Mouse (Mus musculus) effector memory CD4-positive, alpha-beta T cell, adult 7 months (primary cell): ENCODE results near the gene Nagk. TPM values are rescaled to one million over a fixed set of nuclear protein-coding genes. Genes with fewer than 3 reads are reported as not detected.

ENCODE experiments used
- polyA plus RNA-seq: library from polyadenylated mRNA; unstranded; fragments of 100-300 nt; shearing (Covaris generic); gene quantifications from one replicate; pipeline ENCODE4 v1.2.1, GENCODE M21; 2017

Gene Nagk
- polyA plus RNA-seq, result 13.1 TPM

GRCm38 (mm10) chr6:83794760-83795296 is at the start of gene Nagk:
Nagk (plus strand) TSS chr6:83794982.

GRCm38 (mm10) chr6:83762344-83762743 is 32.4 kb upstream of the Nagk start, which contains the start of gene Ankrd53:
Ankrd53 (plus strand) TSS chr6:83762644.

DNA sequence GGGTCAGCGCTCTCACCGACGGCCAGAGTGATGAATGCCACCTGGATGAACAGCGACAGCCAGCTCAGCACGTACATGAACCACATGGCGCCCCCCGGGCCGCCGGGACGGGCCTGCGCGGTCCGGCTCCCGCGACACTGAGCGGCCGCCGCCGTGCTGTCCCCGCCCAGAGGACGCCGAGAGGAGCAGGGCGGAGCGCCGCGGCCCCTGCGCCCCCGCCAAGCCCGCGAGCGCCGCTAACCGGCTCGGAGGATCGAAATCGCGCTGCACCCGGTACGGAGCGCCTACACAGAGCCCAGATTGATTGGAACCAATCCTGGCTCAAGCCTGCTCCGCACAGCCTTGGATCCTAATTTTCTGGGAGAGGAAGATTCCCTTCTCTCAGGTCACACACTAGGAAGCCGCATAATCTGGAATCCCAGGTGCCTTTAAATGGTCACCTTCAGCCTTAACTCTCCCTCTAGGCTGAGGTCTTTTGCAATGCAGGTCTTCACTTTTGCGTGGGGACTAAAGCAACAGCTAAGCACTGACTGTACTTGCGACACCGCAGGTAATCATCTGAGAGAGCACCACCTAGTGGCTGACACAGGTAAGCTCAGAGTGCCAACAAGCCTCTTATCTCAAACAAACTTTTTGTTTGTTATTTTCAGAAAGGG is 19.0 kb upstream of the Nagk start, which contains the start of gene Tex261:
Tex261 (minus strand) TSS at position 176 of the 656 bp plus-strand sequence.

GRCm38 (mm10) chr6:83831606-83832123 is 36.9 kb downstream of the Nagk start, which contains the start of gene Paip2b:
Paip2b (minus strand) TSS chr6:83831741.

Other genes starting within 250 kb of the Nagk start
- gene Stambp, start 222.3 kb upstream of the Nagk start, polyA plus RNA-seq, result 29.2 TPM
- gene Clec4f, start 138.8 kb upstream of the Nagk start, polyA plus RNA-seq, result not detected
- not detected for gene Cd207, start 117.1 kb upstream of the Nagk start, polyA plus RNA-seq
- 3.8 TPM for gene Vax2, start 83.7 kb upstream of the Nagk start, polyA plus RNA-seq
- not detected for gene Atp6v1b1, start 52.0 kb upstream of the Nagk start, polyA plus RNA-seq
- gene Ankrd53, start 32.3 kb upstream of the Nagk start, polyA plus RNA-seq, result not detected
- 60.5 TPM for gene Tex261, start 19.2 kb upstream of the Nagk start, polyA plus RNA-seq
- gene Paip2b, start 36.8 kb downstream of the Nagk start, polyA plus RNA-seq, result 63.7 TPM
- gene Zfp638, start 72.1 kb downstream of the Nagk start, polyA plus RNA-seq, result 85.3 TPM
- gene Dysf, start 213.6 kb downstream of the Nagk start, polyA plus RNA-seq, result 0.07 TPM